Mouse (Mus musculus) spleen, adult 2 months (tissue): ENCODE data around the gene Glp1r.

Experiments
- CTCF ChIP-seq: fragments of 200-500 bp; IDR thresholded peaks from 2 replicates; pipeline ENCODE4 v1.5.1; 2011; ENCODE audit warnings: mild to moderate bottlenecking, inconsistent platforms; ENCODE audit not compliant: insufficient read depth, insufficient read length, insufficient replicate concordance; ENCODE audit errors: extremely low read depth
- POLR2A ChIP-seq: fragments of 200-500 bp; IDR thresholded peaks from 2 replicates; pipeline ENCODE4 v1.6.1; 2011; ENCODE audit warnings: low read depth, low read length, inconsistent platforms

DNA sequence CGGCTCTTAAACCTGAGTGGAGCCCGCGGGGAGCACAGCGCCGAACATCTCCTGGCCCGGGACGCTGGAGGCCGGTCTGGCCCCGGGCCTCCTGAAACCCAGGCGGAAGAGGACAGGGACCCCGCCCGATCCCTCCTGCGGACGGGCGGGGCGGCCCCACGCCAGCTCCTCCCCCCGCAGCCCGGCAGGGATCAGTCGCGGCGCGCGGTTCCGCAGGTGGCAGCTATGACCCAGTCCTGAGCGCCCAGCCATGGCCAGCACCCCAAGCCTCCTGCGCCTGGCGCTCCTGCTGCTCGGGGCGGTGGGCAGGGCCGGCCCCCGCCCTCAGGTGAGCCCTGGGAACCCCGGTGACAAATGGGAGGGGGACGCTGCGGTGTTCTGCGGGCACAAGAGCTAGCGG lies at the start of gene Glp1r:
- TF ChIP-seq POLR2A (no peak), CTCF (no peak)
